Mouse (Mus musculus) embryonic facial prominence, embryonic 14.5 days (tissue): ENCODE measurements around the gene Gm28230. TPM values are rescaled to one million over a fixed set of nuclear protein-coding genes. Genes with fewer than 3 reads are reported as not detected.

Source experiments
- ATAC-seq: fragments of 200-750 bp; cut with Nextera tagmentation; 2 replicates; pipeline ENCODE4 v1.8.0; 2017; ENCODE audit warnings: low read depth, moderate number of reproducible peaks, moderate TSS enrichment
- DNase-seq: peaks from one replicate; pipeline ENCODE4 v3.0.0-alpha.2; 2015; ENCODE audit warnings: low spot score
- H3K27ac ChIP-seq: fragments of 300-500 bp; sonication (generic); replicated peaks from 2 replicates; pipeline ENCODE4 v1.5.1; 2014; ENCODE audit warnings: low read depth, mild to moderate bottlenecking, low read length, moderate library complexity
- H3K27me3 ChIP-seq: fragments of 300-500 bp; sonication (generic); replicated peaks from 2 replicates; pipeline ENCODE4 v1.6.1; 2014; ENCODE audit warnings: low read length; ENCODE audit not compliant: control insufficient read depth, insufficient read depth
- H3K36me3 ChIP-seq: fragments of 300-500 bp; sonication (generic); 2 replicates; pipeline ENCODE4 v1.6.1; 2014; ENCODE audit warnings: low read length, mixed read lengths; ENCODE audit not compliant: control insufficient read depth, insufficient read depth
- H3K4me1 ChIP-seq: fragments of 300-500 bp; sonication (generic); 2 replicates; pipeline ENCODE4 v1.6.1; 2014; ENCODE audit warnings: antibody characterized with exemption, low read length; ENCODE audit not compliant: control insufficient read depth, insufficient read depth
- H3K4me2 ChIP-seq: fragments of 300-500 bp; sonication (generic); 2 replicates; pipeline ENCODE4 v1.6.1; 2014; ENCODE audit warnings: low read depth, mild to moderate bottlenecking, low read length, moderate library complexity, mixed read lengths
- H3K4me3 ChIP-seq: fragments of 300-500 bp; sonication (generic); 2 replicates; pipeline ENCODE4 v1.5.1; 2014; ENCODE audit warnings: low read depth, mild to moderate bottlenecking, low read length
- H3K9ac ChIP-seq: fragments of 300-500 bp; sonication (generic); 2 replicates; pipeline ENCODE4 v1.6.1; 2014; ENCODE audit warnings: low read depth, mild to moderate bottlenecking, low read length, moderate library complexity, mixed read lengths
- H3K9me3 ChIP-seq: fragments of 300-500 bp; sonication (generic); 2 replicates; pipeline ENCODE4 v1.6.1; 2016; ENCODE audit warnings: low read length; ENCODE audit not compliant: control insufficient read depth
- WGBS: fragments of 180-500 bp; shearing (Covaris S2); extraction: QIAGEN DNeasy Blood & Tissue Kit; methylation state at CpG from one replicate; pipeline ENCODE4 v1.1.7; 2014; 5-methylcytosine and 5-hydroxymethylcytosine counted together
- polyA plus RNA-seq: library from polyadenylated mRNA; unstranded; fragments of >200 nt; fragmentation: Nextera tagmentation; extraction: Ambion mirVana; gene quantifications from 2 replicates; pipeline ENCODE4 v1.2.1, GENCODE M21; 2014

The Gm28230 gene
- polyA plus RNA-seq, 1 experiment from 2014 or later: not detected

GRCm38 (mm10) chr2:74738623-74739475 is 12.3 kb downstream of the Gm28230 start:
- Histone ChIP-seq H3K9ac (peak overlapping the region; percentile 8; the same call in 1 of the 2 replicates), H3K27me3 (peaks cover 97% of the 10 kb centered on the region), H3K4me1 (no peaks in the 10 kb centered on the region; the same call in 1 of the 2 replicates), H3K4me2 (peak overlapping the region; percentile 35), H3K9me3 (no peaks in the 10 kb centered on the region), H3K4me3 (peak overlapping the region; percentile 17; the same call in 1 of the 2 replicates), H3K27ac (no peak overlapping the region; the same call in 1 of the 2 replicates), H3K36me3 (no peaks in the 10 kb centered on the region)
- ATAC-seq (no peak), DNase-seq (no peak)
- 5% methylated on average over 20 of the region's 20 CpGs for WGBS

DNA sequence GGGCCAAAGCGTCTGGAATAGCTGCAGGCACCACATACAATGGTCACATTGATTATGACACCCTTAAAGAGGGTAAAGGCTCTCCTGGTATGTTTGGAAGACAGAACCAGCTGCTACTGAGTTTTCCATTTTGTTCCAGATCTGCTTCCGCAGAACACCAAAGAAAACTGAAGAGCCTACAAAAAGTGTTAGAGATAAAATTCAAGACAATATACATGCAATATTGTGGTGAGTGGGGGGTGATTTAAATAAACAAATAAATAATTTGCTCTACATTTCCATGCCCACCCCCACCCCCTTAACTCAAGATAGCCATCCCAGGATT is 12.9 kb downstream of the Gm28230 start:
- Histone ChIP-seq H3K9ac (no peak overlapping the region), H3K4me3 (no peak overlapping the region), H3K9me3 (no peaks in the 10 kb centered on the region), H3K4me1 (no peaks in the 10 kb centered on the region; the same call in 1 of the 2 replicates), H3K36me3 (no peaks in the 10 kb centered on the region), H3K4me2 (peak overlapping the region; percentile 35), H3K27me3 (peaks cover 98% of the 10 kb centered on the region), H3K27ac (no peak overlapping the region)
- DNase-seq: no peak
- 10% methylated on average over 2 of the region's 2 CpGs for WGBS
- ATAC-seq: no peak

DNA sequence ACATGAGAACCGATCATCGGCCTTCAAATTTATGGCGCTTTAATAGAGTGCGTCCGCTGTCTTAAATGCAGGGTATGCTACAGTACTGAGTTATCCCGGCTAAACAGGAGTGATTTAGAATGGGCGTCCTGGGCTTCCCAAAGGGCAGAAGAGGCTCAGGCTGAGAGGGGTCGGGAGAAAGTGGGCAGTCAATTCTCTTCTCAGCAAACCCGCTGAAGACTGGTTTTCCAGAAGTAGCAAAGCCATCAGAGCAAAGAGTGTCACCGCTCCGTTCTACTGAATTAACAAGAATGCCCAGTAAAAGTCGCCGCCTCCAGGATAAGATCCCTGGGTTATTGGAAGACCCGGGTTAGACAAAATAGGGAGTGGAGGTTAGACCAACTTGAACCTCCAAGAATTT is 13.3 kb downstream of the Gm28230 start:
- peak overlapping the region; percentile 2; the same call in 1 of the 2 replicates for H3K9ac ChIP-seq
- peak overlapping the region; percentile 37 for H3K4me2 ChIP-seq
- H3K4me3 ChIP-seq: no peak overlapping the region; the same call in 1 of the 2 replicates
- H3K9me3 ChIP-seq: no peaks in the 10 kb centered on the region
- H3K27me3 ChIP-seq: peaks cover 98% of the 10 kb centered on the region
- no peak for DNase-seq
- 4% methylated on average over 14 of the region's 14 CpGs for WGBS
- no peak for ATAC-seq
- H3K27ac ChIP-seq: no peak overlapping the region
- H3K36me3 ChIP-seq: no peaks in the 10 kb centered on the region
- H3K4me1 ChIP-seq: no peaks in the 10 kb centered on the region; the same call in 1 of the 2 replicates

DNA sequence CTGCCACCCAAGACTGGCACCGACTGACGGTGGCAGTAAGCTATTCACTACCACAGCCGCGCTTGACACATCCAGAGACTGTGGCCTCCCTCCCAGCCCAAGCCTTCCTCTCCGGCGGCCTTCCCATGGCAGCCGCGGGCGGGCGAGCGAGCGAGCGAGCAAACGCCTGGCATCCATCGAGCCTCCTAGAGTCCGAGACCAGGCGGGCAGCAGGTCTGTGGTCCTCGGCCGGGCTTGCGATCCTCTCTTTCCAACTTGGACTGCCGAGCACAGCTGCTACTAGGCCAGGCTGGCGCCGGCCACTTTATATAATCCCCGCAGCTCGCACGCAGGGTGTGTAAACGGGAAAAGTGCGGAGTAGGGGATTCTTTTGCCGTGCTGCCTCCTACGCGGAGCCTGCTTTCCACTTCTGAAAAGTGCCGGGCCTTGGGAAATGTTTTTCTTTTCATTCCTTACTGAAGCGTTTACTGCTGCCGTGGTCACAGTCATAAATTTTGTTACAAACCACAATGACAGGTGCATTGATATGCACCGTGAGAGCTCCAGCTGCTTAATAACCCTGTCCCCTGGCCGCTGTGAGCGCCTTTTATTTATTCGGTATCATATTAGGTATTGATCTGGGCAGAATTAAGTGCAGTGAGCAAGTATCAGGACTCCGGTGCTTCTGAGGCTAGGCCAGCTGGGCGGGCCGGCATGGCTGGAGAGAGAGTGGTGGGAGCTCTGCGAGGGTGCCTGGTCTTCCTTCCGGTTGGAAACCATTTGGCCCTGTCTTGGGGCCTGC is 14.0 kb downstream of the Gm28230 start:
- WGBS: 3% methylated on average over 41 of the region's 43 CpGs
- H3K4me3 ChIP-seq: peak overlapping the region; percentile 15; the same call in 1 of the 2 replicates
- H3K27me3 ChIP-seq: peaks cover 98% of the 10 kb centered on the region
- H3K4me2 ChIP-seq: peak overlapping the region; percentile 37
- no peak for DNase-seq
- no peaks in the 10 kb centered on the region for H3K36me3 ChIP-seq
- H3K9ac ChIP-seq: peak overlapping the region; percentile 2; the same call in 1 of the 2 replicates
- no peaks in the 10 kb centered on the region for H3K9me3 ChIP-seq
- ATAC-seq: no peak
- no peaks in the 10 kb centered on the region; the same call in 1 of the 2 replicates for H3K4me1 ChIP-seq
- no peak overlapping the region for H3K27ac ChIP-seq

- Histone ChIP-seq H3K9me3 (no peaks in the 10 kb centered on the region), H3K4me1 (peaks cover 1% of the 10 kb centered on the region; the same call in 1 of the 2 replicates), H3K36me3 (no peaks in the 10 kb centered on the region), H3K9ac (no peak overlapping the region), H3K4me3 (no peak overlapping the region), H3K27me3 (peaks cover 98% of the 10 kb centered on the region), H3K4me2 (no peak overlapping the region), H3K27ac (no peak overlapping the region)
- ATAC-seq: no peak
- WGBS: 29% methylated on average over 2 of the region's 3 CpGs
- no peak for DNase-seq
Measured at GRCm38 (mm10) chr2:74741252-74741978, 14.9 kb downstream of the Gm28230 start.

- H3K4me3 ChIP-seq: no peak overlapping the region
- H3K9me3 ChIP-seq: no peaks in the 10 kb centered on the region
- no peak overlapping the region for H3K9ac ChIP-seq
- no peak overlapping the region for H3K27ac ChIP-seq
- no peaks in the 10 kb centered on the region for H3K36me3 ChIP-seq
- H3K27me3 ChIP-seq: peaks cover 98% of the 10 kb centered on the region
- DNase-seq (no peak), ATAC-seq (no peak)
- H3K4me2 ChIP-seq: no peak overlapping the region
- H3K4me1 ChIP-seq: peaks cover 5% of the 10 kb centered on the region; the same call in 1 of the 2 replicates
Measured at GRCm38 (mm10) chr2:74741979-74742277, 15.4 kb downstream of the Gm28230 start.

GRCm38 (mm10) chr2:74745540-74746297 is 19.2 kb downstream of the Gm28230 start:
- Histone ChIP-seq H3K36me3 (no peaks in the 10 kb centered on the region), H3K9me3 (no peaks in the 10 kb centered on the region), H3K27ac (no peak overlapping the region; the same call in 1 of the 2 replicates), H3K4me1 (peaks cover 12% of the 10 kb centered on the region; the same call in 1 of the 2 replicates), H3K4me3 (no peak overlapping the region), H3K9ac (peak overlapping the region; percentile 42; the same call in 1 of the 2 replicates), H3K27me3 (peaks cover 98% of the 10 kb centered on the region), H3K4me2 (peak overlapping the region; percentile 35; the same call in 1 of the 2 replicates)
- no peak for ATAC-seq
- no peak for DNase-seq
- 5% methylated on average over 6 of the region's 6 CpGs for WGBS
